Mouse (Mus musculus): ENCODE results near the gene Myo19. TPM values are rescaled to one million over a fixed set of nuclear protein-coding genes. Genes with fewer than 3 reads are reported as not detected.

Myo19 gene
- polyA plus RNA-seq, 1 experiment = 36.4 TPM

- DNase-seq = peak; percentile 41
- H3K27me3 ChIP-seq (replicated peaks; ENCODE audit: control insufficient read depth, insufficient read depth, low read length) = no peaks in the 10 kb centered on the region
- TF ChIP-seq CTCF (conservative IDR thresholded peaks at IDR 0.05; ENCODE audit: insufficient read depth, insufficient read length, low read depth, low read length) = no peak
- TF ChIP-seq POLR2A (IDR thresholded peaks at IDR 0.05; ENCODE audit: low read depth, low read length) = no peak
- H3K4me3 ChIP-seq (ENCODE audit: insufficient read depth, low read depth, low read length) = no peak overlapping the region
- no peak overlapping the region for H3K27ac ChIP-seq (ENCODE audit: insufficient read depth, low read depth, low read length)
- WGBS = 60% methylated on average over 2 of the region's 2 CpGs
- H3K4me1 ChIP-seq (ENCODE audit: control insufficient read depth, insufficient read depth, low read length) = peaks cover 8% of the 10 kb centered on the region; the same call in 1 of the 2 replicates
- H3K36me3 ChIP-seq (ENCODE audit: control insufficient read depth, insufficient read depth, low read length) = peaks cover 4% of the 10 kb centered on the region; the same call in 1 of the 2 replicates
Measured at GRCm38 (mm10) chr11:84867586-84867985, 12.4 kb upstream of the Myo19 start.

- no peaks in the 10 kb centered on the region for H3K27me3 ChIP-seq (replicated peaks; ENCODE audit: control insufficient read depth, insufficient read depth, low read length)
- TF ChIP-seq CTCF (conservative IDR thresholded peaks at IDR 0.05; ENCODE audit: insufficient read depth, insufficient read length, low read depth, low read length) (no peak), POLR2A (IDR thresholded peaks at IDR 0.05; ENCODE audit: low read depth, low read length) (no peak)
- DNase-seq = peak; percentile 11
- H3K4me3 ChIP-seq (ENCODE audit: insufficient read depth, low read depth, low read length) = peak overlapping the region; percentile 98
- peaks cover 3% of the 10 kb centered on the region; the same call in 1 of the 2 replicates for H3K36me3 ChIP-seq (ENCODE audit: control insufficient read depth, insufficient read depth, low read length)
- peak overlapping the region; percentile 94 for H3K27ac ChIP-seq (ENCODE audit: insufficient read depth, low read depth, low read length)
- peaks cover 8% of the 10 kb centered on the region; the same call in 1 of the 2 replicates for H3K4me1 ChIP-seq (ENCODE audit: control insufficient read depth, insufficient read depth, low read length)
- 3% methylated on average over 7 of the region's 7 CpGs for WGBS
Measured at GRCm38 (mm10) chr11:84868786-84869259, 11.1 kb upstream of the Myo19 start.

GRCm38 (mm10) chr11:84869537-84870232 lies 10.3 kb upstream of the Myo19 start:
- peak; percentile 96 for DNase-seq
- 1% methylated on average over 59 of the region's 61 CpGs for WGBS
- Histone ChIP-seq H3K27me3 (replicated peaks; ENCODE audit: control insufficient read depth, insufficient read depth, low read length) (no peaks in the 10 kb centered on the region), H3K4me3 (ENCODE audit: insufficient read depth, low read depth, low read length) (peak overlapping the region; percentile 98), H3K4me1 (ENCODE audit: control insufficient read depth, insufficient read depth, low read length) (peaks cover 8% of the 10 kb centered on the region; the same call in 1 of the 2 replicates), H3K36me3 (ENCODE audit: control insufficient read depth, insufficient read depth, low read length) (peaks cover 2% of the 10 kb centered on the region; the same call in 1 of the 2 replicates), H3K27ac (ENCODE audit: insufficient read depth, low read depth, low read length) (peak overlapping the region; percentile 94)
- TF ChIP-seq CTCF (conservative IDR thresholded peaks at IDR 0.05; ENCODE audit: insufficient read depth, insufficient read length, low read depth, low read length) (no peak), POLR2A (IDR thresholded peaks at IDR 0.05; ENCODE audit: low read depth, low read length) (no peak)

GRCm38 (mm10) chr11:84870337-84871043 lies 9.5 kb upstream of the Myo19 start, which contains the start of gene Ggnbp2:
TSS of gene Ggnbp2 (minus strand) at chr11:84870817.
- Histone ChIP-seq H3K4me1 (ENCODE audit: control insufficient read depth, insufficient read depth, low read length) (peaks cover 6% of the 10 kb centered on the region; the same call in 1 of the 2 replicates), H3K27ac (ENCODE audit: insufficient read depth, low read depth, low read length) (peak within 1 kb of the TSS; percentile 100), H3K4me3 (ENCODE audit: insufficient read depth, low read depth, low read length) (peak within 1 kb of the TSS; percentile 98), H3K27me3 (replicated peaks; ENCODE audit: control insufficient read depth, insufficient read depth, low read length) (no peaks in the 10 kb centered on the region), H3K36me3 (ENCODE audit: control insufficient read depth, insufficient read depth, low read length) (peaks cover 2% of the 10 kb centered on the region; the same call in 1 of the 2 replicates)
- TF ChIP-seq POLR2A (IDR thresholded peaks at IDR 0.05; ENCODE audit: low read depth, low read length) (no peak), CTCF (conservative IDR thresholded peaks at IDR 0.05; ENCODE audit: insufficient read depth, insufficient read length, low read depth, low read length) (no peak)
- 1% methylated on average over 49 of the region's 62 CpGs for WGBS
- DNase-seq = peak; percentile 95

- DNase-seq = peak; percentile 79
- 2% methylated on average over 10 of the region's 10 CpGs for WGBS
- peaks cover 2% of the 10 kb centered on the region; the same call in 1 of the 2 replicates for H3K36me3 ChIP-seq (ENCODE audit: control insufficient read depth, insufficient read depth, low read length)
Measured at GRCm38 (mm10) chr11:84871046-84871445, 8.9 kb upstream of the Myo19 start.

GRCm38 (mm10) chr11:84871548-84872069 lies 8.3 kb upstream of the Myo19 start:
- no peak for DNase-seq
- 49% methylated on average over 4 of the region's 4 CpGs for WGBS

More at GRCm38 (mm10) chr11:84871046-84871445, 8.9 kb upstream of the Myo19 start:
- Histone ChIP-seq H3K4me1 (ENCODE audit: control insufficient read depth, insufficient read depth, low read length) (peaks cover 6% of the 10 kb centered on the region; the same call in 1 of the 2 replicates), H3K27ac (ENCODE audit: insufficient read depth, low read depth, low read length) (peak overlapping the region; percentile 89), H3K4me3 (ENCODE audit: insufficient read depth, low read depth, low read length) (peak overlapping the region; percentile 75), H3K27me3 (replicated peaks; ENCODE audit: control insufficient read depth, insufficient read depth, low read length) (no peaks in the 10 kb centered on the region)
- TF ChIP-seq POLR2A (IDR thresholded peaks at IDR 0.05; ENCODE audit: low read depth, low read length) (no peak), CTCF (conservative IDR thresholded peaks at IDR 0.05; ENCODE audit: insufficient read depth, insufficient read length, low read depth, low read length) (no peak)

More at GRCm38 (mm10) chr11:84871548-84872069, 8.3 kb upstream of the Myo19 start:
- TF ChIP-seq POLR2A (IDR thresholded peaks at IDR 0.05; ENCODE audit: low read depth, low read length) (no peak), CTCF (conservative IDR thresholded peaks at IDR 0.05; ENCODE audit: insufficient read depth, insufficient read length, low read depth, low read length) (no peak)
- peak overlapping the region; percentile 75; the same call in 1 of the 2 replicates for H3K4me3 ChIP-seq (ENCODE audit: insufficient read depth, low read depth, low read length)
- H3K4me1 ChIP-seq (ENCODE audit: control insufficient read depth, insufficient read depth, low read length) = peaks cover 3% of the 10 kb centered on the region; the same call in 1 of the 2 replicates
- no peaks in the 10 kb centered on the region for H3K27me3 ChIP-seq (replicated peaks; ENCODE audit: control insufficient read depth, insufficient read depth, low read length)
- peak overlapping the region; percentile 89 for H3K27ac ChIP-seq (ENCODE audit: insufficient read depth, low read depth, low read length)
- H3K36me3 ChIP-seq (ENCODE audit: control insufficient read depth, insufficient read depth, low read length) = no peaks in the 10 kb centered on the region
